Mouse (Mus musculus): ENCODE data around the gene Cntnap5c. TPM values are rescaled to one million over a fixed set of nuclear protein-coding genes. Genes with fewer than 3 reads are reported as not detected.

Gene Cntnap5c
- polyA plus RNA-seq, 1 experiment: not detected

DNA sequence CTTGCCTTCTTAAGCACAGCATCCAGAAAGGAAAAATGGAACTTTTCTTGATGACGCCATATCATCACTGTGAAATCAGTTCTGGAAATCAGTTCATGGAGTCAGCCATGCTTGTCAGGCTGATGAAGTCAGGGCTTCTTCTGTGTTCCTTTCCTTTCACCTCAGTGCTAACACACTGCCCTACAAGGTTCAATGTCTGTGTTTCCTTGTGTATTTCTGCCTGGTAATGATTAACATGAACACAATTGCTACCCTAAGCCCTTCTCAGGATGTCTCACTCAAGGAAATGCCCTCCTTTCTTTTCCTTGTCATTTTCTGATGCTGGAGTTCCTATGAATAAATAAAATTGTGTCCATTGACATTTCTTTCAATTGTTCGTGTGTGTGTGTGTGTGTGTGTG is 431.8 kb downstream of the Cntnap5c start:
- no peak for TF ChIP-seq CTCF (IDR thresholded peaks at IDR 0.05; ENCODE audit: borderline replicate concordance, insufficient read depth, low read length)
- TF ChIP-seq POLR2A (IDR thresholded peaks at IDR 0.05; ENCODE audit: low read depth, low read length): no peak
- Histone ChIP-seq H3K4me1 (ENCODE audit: control insufficient read depth, insufficient read depth, low read length) (no peaks in the 10 kb centered on the region), H3K4me3 (ENCODE audit: insufficient read depth, low read length) (no peak overlapping the region), H3K27ac (ENCODE audit: insufficient read depth, low read length) (no peak overlapping the region)

DNA sequence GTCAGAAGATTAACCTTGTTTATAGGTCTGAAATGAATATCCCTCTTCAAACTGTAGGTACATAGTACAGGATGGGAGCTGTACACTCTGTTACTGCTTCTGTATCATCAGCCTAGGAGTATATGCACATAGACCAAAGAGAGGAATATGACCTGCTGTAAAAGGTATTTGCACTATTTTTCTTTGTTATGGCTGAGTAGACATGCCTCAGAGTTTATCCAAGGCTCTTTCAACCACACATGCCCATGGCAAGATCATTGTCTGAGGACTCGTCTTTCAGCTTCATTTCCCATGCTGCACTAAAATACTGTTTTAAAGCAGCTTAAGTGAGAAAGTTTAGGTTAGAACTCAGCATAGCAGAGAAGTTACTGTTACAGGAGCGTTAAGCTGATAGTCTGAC is 498.7 kb downstream of the Cntnap5c start:
- TF ChIP-seq CTCF (IDR thresholded peaks at IDR 0.05; ENCODE audit: borderline replicate concordance, insufficient read depth, low read length) (no peak), POLR2A (IDR thresholded peaks at IDR 0.05; ENCODE audit: low read depth, low read length) (no peak)
- H3K4me3 ChIP-seq (ENCODE audit: insufficient read depth, low read length): no peak overlapping the region
- no peak overlapping the region for H3K27ac ChIP-seq (ENCODE audit: insufficient read depth, low read length)
- no peaks in the 10 kb centered on the region for H3K4me1 ChIP-seq (ENCODE audit: control insufficient read depth, insufficient read depth, low read length)

- no peaks in the 10 kb centered on the region for H3K4me1 ChIP-seq (ENCODE audit: control insufficient read depth, insufficient read depth, low read length)
- no peak overlapping the region for H3K27ac ChIP-seq (ENCODE audit: insufficient read depth, low read length)
- no peak for TF ChIP-seq POLR2A (IDR thresholded peaks at IDR 0.05; ENCODE audit: low read depth, low read length)
- no peak for TF ChIP-seq CTCF (IDR thresholded peaks at IDR 0.05; ENCODE audit: borderline replicate concordance, insufficient read depth, low read length)
- H3K4me3 ChIP-seq (ENCODE audit: insufficient read depth, low read length): no peak overlapping the region
Observed at GRCm38 (mm10) chr17:58351310-58351709, 581.9 kb downstream of the Cntnap5c start.

DNA sequence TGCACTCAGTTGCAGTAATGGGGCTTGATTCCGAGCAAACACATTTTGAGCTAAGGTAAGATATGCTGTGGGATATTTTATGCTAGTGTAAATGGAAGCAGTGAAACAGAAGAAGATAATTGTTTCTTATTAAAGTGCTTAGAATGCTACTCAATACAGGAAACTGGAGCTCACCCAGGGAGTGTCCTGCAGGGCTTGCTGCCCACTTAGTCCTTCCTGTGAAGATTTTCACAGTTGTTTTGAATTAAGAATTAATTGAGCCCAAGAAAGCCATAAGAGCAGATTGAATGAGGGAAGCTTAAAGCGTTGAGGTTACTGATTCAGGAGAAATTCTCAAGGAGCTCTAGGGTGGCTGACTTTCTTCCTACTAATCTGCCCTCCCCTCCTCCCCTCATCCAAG is 586.9 kb downstream of the Cntnap5c start:
- TF ChIP-seq POLR2A (IDR thresholded peaks at IDR 0.05; ENCODE audit: low read depth, low read length) (no peak), CTCF (IDR thresholded peaks at IDR 0.05; ENCODE audit: borderline replicate concordance, insufficient read depth, low read length) (no peak)
- Histone ChIP-seq H3K4me1 (ENCODE audit: control insufficient read depth, insufficient read depth, low read length) (no peaks in the 10 kb centered on the region), H3K27ac (ENCODE audit: insufficient read depth, low read length) (no peak overlapping the region), H3K4me3 (ENCODE audit: insufficient read depth, low read length) (no peak overlapping the region)

- no peak for TF ChIP-seq POLR2A (IDR thresholded peaks at IDR 0.05; ENCODE audit: low read depth, low read length)
- no peak for TF ChIP-seq CTCF (IDR thresholded peaks at IDR 0.05; ENCODE audit: borderline replicate concordance, insufficient read depth, low read length)
- Histone ChIP-seq H3K4me3 (ENCODE audit: insufficient read depth, low read length) (no peak overlapping the region), H3K27ac (ENCODE audit: insufficient read depth, low read length) (no peak overlapping the region), H3K4me1 (ENCODE audit: control insufficient read depth, insufficient read depth, low read length) (no peaks in the 10 kb centered on the region)
Observed at GRCm38 (mm10) chr17:58363582-58364267, 594.4 kb downstream of the Cntnap5c start.

- Histone ChIP-seq H3K27ac (ENCODE audit: insufficient read depth, low read length) (no peak overlapping the region), H3K4me3 (ENCODE audit: insufficient read depth, low read length) (no peak overlapping the region), H3K4me1 (ENCODE audit: control insufficient read depth, insufficient read depth, low read length) (no peaks in the 10 kb centered on the region)
- TF ChIP-seq POLR2A (IDR thresholded peaks at IDR 0.05; ENCODE audit: low read depth, low read length) (no peak), CTCF (IDR thresholded peaks at IDR 0.05; ENCODE audit: borderline replicate concordance, insufficient read depth, low read length) (no peak)
Observed at GRCm38 (mm10) chr17:58370089-58370488, 600.7 kb downstream of the Cntnap5c start.

- Histone ChIP-seq H3K27ac (ENCODE audit: insufficient read depth, low read length) (no peak overlapping the region), H3K4me1 (ENCODE audit: control insufficient read depth, insufficient read depth, low read length) (no peaks in the 10 kb centered on the region), H3K4me3 (ENCODE audit: insufficient read depth, low read length) (no peak overlapping the region)
- no peak for TF ChIP-seq CTCF (IDR thresholded peaks at IDR 0.05; ENCODE audit: borderline replicate concordance, insufficient read depth, low read length)
- no peak for TF ChIP-seq POLR2A (IDR thresholded peaks at IDR 0.05; ENCODE audit: low read depth, low read length)
Observed at GRCm38 (mm10) chr17:58407769-58408168, 638.4 kb downstream of the Cntnap5c start.

DNA sequence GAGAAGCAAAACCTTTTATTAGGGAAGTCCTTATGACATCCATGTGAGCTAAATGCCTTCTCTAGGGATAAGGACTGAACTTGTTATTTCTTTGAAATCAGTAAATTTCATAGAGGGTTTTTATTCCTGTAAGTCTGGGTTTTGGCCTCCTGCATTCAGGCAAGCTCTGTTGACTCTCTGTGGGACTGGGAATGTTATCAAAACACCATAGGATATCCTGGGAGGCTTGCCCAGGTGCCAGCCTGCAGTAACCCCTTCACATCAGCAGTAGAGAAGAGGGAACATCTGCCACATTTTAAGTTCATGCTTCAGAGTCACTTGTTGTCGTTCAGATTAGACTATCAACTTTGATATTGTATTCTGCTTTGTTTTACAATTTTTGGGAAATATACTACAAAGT is 639.4 kb downstream of the Cntnap5c start:
- Histone ChIP-seq H3K4me3 (ENCODE audit: insufficient read depth, low read length) (no peak overlapping the region), H3K4me1 (ENCODE audit: control insufficient read depth, insufficient read depth, low read length) (no peaks in the 10 kb centered on the region), H3K27ac (ENCODE audit: insufficient read depth, low read length) (no peak overlapping the region)
- no peak for TF ChIP-seq CTCF (IDR thresholded peaks at IDR 0.05; ENCODE audit: borderline replicate concordance, insufficient read depth, low read length)
- TF ChIP-seq POLR2A (IDR thresholded peaks at IDR 0.05; ENCODE audit: low read depth, low read length): no peak

DNA sequence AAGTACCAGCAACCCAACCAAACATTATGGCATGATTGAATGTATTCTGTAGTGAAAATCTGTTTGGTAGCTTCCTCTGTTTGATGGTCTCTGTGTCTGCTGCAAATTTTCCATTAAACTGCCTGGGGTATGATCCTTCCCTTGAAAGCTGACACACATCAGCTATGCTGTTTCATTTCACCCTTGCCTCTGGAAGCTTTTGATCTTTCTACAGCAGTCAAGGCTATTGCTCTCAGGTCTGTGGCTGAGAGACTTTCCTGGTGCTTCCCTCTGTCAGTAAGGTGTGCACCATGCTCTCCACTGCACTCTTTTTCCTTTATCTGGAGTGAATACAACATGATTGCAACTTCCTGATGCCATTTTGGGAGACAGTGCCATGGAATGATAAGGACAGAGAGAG is 668.1 kb downstream of the Cntnap5c start:
- Histone ChIP-seq H3K4me3 (ENCODE audit: insufficient read depth, low read length) (no peak overlapping the region), H3K27ac (ENCODE audit: insufficient read depth, low read length) (no peak overlapping the region), H3K4me1 (ENCODE audit: control insufficient read depth, insufficient read depth, low read length) (no peaks in the 10 kb centered on the region)
- no peak for TF ChIP-seq POLR2A (IDR thresholded peaks at IDR 0.05; ENCODE audit: low read depth, low read length)
- no peak for TF ChIP-seq CTCF (IDR thresholded peaks at IDR 0.05; ENCODE audit: borderline replicate concordance, insufficient read depth, low read length)

Other genes starting within 250 kb of the Cntnap5c start
- 0.05 TPM in 1 of 2 replicates, not detected in the other for gene Vmn2r120, start 224.1 kb upstream of the Cntnap5c start, polyA plus RNA-seq (2011; ENCODE audit: insufficient read length, low read depth, missing spikeins)
- gene Gm21834, start 27.4 kb upstream of the Cntnap5c start, polyA plus RNA-seq (2011; ENCODE audit: insufficient read length, low read depth, missing spikeins): not detected in 2 replicates

All from embryonic fibroblast, embryonic 13.5 days (primary cell).